Mouse (Mus musculus) cortical plate, adult 2 months (tissue): ENCODE measurements around the gene Surf4. TPM values are rescaled to one million over a fixed set of nuclear protein-coding genes. Genes with fewer than 3 reads are reported as not detected.
A peak's percentile ranks its signal among the peaks of the same experiment; 100 is the strongest.

Source experiments
- H3K27ac ChIP-seq: fragments of 200-500 bp; 2 replicates; pipeline ENCODE4 v1.5.1; 2012; ENCODE audit warnings: low read length, control low read depth, inconsistent platforms; ENCODE audit not compliant: insufficient read depth
- H3K4me1 ChIP-seq: fragments of 200-500 bp; 2 replicates; pipeline ENCODE4 v1.6.1; 2011; ENCODE audit warnings: low read length; ENCODE audit not compliant: control insufficient read depth, insufficient read depth
- H3K4me3 ChIP-seq: fragments of 200-500 bp; 2 replicates; pipeline ENCODE4 v1.5.1; 2011; ENCODE audit warnings: mild to moderate bottlenecking, low read length, control low read depth; ENCODE audit not compliant: insufficient read depth
- CTCF ChIP-seq: fragments of 200-500 bp; IDR thresholded peaks from 2 replicates; pipeline ENCODE4 v1.5.1; 2011; ENCODE audit warnings: mild to moderate bottlenecking, control low read depth, low read length; ENCODE audit not compliant: insufficient read depth; ENCODE audit errors: extremely low read depth
- POLR2A ChIP-seq: fragments of 200-500 bp; IDR thresholded peaks from 2 replicates; pipeline ENCODE4 v1.6.1; 2011; ENCODE audit warnings: mild to moderate bottlenecking, low read length, control low read depth; ENCODE audit not compliant: insufficient read depth; ENCODE audit errors: extremely low read depth
- polyA plus RNA-seq: library from polyadenylated mRNA; depleted of rRNA; stranded (reverse); fragments of >200 nt; gene quantifications from 2 replicates; pipeline ENCODE4 v1.2.3, GENCODE M21; 2012

Surf4 gene
- polyA plus RNA-seq, 1 experiment: 58.4 TPM

DNA sequence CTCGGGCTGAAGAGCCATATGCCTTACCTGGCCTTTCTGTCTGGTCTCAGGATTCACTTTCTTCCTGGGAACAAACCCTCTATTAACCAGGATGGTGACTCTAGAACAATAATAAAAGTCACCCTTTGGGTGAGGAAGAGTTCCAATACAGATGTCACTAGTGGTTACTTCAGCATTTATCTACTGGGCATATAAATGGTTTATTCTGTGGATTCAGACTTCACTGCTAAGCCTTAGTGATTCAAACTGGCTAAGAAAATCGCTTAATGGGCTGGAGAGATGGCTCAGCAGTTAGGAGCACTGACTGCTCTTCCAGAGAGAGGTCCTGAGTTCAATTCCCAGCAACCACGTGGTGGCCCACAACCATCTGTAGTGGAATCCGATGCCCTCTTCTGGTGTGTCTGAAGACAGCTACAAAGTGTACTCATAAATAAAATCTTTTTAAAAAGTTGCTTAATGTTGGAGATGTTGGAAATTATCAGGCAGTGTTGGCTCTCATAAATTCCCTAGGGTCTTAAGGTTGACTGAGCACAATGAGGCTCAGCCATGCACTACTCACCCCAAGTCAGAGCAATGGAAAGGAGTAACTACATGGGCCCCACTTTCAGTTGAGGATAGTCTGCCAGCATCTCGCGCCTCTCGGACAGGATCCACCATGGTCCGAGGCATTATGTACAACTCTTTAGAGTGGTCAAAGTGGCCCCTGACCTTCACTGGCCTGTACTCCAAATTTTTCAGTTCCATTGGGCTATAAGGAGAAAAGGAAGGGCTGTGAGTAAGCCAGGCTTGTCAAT, 19.4 kb downstream of the Surf4 start:
- no peak overlapping the region for H3K4me3 ChIP-seq
- peaks cover 9% of the 10 kb centered on the region for H3K4me1 ChIP-seq
- TF ChIP-seq POLR2A (no peak), CTCF (no peak)
- H3K27ac ChIP-seq: no peak overlapping the region

DNA sequence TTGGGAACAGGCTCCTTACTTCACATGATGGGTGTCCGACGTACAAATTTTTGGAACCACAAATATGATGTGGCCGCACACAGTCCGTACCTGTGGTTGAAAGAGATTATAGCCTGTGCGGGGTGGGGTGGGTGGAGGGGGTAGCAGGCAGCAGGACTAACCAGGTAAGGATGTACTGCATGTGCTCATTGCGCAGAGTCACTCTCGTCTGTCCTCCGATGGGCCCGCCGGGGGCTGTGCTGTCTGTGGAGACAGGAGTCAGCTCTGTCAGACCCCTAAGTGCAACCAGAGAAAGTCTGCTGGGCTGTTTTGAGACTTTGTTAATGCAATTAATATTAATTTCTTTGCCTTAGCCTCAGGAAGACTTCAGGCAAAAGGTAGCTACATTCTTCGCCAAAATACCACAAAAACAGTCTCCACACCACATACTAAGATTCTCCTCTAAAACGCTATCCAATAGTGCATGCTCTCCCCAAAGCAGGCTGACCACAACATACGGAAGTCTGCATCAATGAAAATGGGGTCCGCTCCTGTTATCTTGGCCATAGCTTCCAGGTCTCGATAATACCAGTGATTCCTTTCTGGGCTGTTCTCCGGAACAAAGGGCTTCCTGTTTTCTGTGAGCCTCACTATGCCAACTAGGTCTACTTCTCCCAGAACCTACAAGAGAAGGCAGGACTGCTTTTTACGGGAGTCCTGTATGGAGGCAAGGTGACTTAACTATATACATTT, 20.1 kb downstream of the Surf4 start:
- H3K4me1 ChIP-seq: peaks cover 12% of the 10 kb centered on the region
- no peak for TF ChIP-seq CTCF
- 0 out of 2 replicates have a peak, but pooled peaks have one; percentile 6 for TF ChIP-seq POLR2A

GRCm38 (mm10) chr2:26912253-26912770, 21.4 kb downstream of the Surf4 start:
- no peak for TF ChIP-seq CTCF
- TF ChIP-seq POLR2A: no peak
- Histone ChIP-seq H3K4me3 (no peak overlapping the region; the same call in 1 of the 2 replicates), H3K4me1 (peaks cover 6% of the 10 kb centered on the region), H3K27ac (no peak overlapping the region)

More for the DNA sequence above, 20.1 kb downstream of the Surf4 start:
- H3K27ac ChIP-seq: no peak overlapping the region
- no peak overlapping the region for H3K4me3 ChIP-seq

DNA sequence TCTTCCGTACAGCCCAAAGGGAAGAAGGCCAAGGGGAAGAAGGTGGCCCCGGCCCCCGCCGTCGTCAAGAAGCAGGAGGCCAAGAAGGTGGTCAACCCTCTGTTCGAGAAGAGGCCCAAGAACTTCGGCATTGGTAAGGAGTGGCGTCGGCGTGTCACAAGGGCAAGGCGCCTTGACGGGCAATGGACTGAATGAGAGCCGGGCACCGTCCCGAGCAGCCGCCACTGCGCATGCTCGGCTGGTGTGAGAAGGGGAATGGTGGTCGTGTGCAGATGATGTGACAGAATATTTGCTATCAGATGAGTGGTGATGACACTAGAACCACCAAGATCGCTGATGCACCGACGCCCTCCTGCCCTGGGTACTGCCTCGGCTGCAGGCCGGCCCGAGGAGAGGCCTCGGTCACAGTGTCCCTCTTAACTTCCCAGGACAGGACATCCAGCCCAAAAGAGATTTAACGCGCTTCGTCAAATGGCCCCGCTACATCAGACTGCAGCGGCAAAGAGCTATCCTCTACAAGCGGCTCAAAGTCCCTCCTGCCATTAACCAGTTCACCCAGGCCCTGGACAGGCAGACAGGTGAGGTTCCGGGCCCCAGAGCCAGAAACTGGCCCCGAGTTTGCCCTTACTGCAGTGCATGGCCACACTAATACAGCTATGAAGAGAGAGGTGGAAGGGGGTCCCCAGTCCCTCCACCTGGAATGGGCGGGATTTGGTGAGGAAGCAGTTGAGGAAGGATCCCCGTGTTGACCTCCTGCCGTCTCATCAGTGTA, 22.5 kb downstream of the Surf4 start:
- Histone ChIP-seq H3K4me3 (peak overlapping the region; percentile 88), H3K27ac (peak overlapping the region; percentile 78), H3K4me1 (peaks cover 4% of the 10 kb centered on the region; the same call in 1 of the 2 replicates)
- TF ChIP-seq POLR2A: peak; percentile 21; the same call in 1 of the 2 replicates
- no peak for TF ChIP-seq CTCF

- H3K4me3 ChIP-seq: peak within 1 kb of the TSS; percentile 88
- peaks cover 4% of the 10 kb centered on the region; the same call in 1 of the 2 replicates for H3K4me1 ChIP-seq
- H3K27ac ChIP-seq: peak within 1 kb of the TSS; percentile 78
- TF ChIP-seq POLR2A: peak; percentile 96
- TF ChIP-seq CTCF: no peak
Observed at GRCm38 (mm10) chr2:26910124-26910993, 23.4 kb downstream of the Surf4 start, which contains the start of the genes Med22 and Rpl7a. Gene Med22, minus strand, starts transcription at chr2:26910677. Gene Rpl7a, plus strand, starts transcription at chr2:26910764.

GRCm38 (mm10) chr2:26909387-26909784, 24.3 kb downstream of the Surf4 start:
- Histone ChIP-seq H3K27ac (no peak overlapping the region), H3K4me1 (peaks cover 4% of the 10 kb centered on the region; the same call in 1 of the 2 replicates), H3K4me3 (peak overlapping the region; percentile 88)
- TF ChIP-seq CTCF (no peak), POLR2A (no peak)

DNA sequence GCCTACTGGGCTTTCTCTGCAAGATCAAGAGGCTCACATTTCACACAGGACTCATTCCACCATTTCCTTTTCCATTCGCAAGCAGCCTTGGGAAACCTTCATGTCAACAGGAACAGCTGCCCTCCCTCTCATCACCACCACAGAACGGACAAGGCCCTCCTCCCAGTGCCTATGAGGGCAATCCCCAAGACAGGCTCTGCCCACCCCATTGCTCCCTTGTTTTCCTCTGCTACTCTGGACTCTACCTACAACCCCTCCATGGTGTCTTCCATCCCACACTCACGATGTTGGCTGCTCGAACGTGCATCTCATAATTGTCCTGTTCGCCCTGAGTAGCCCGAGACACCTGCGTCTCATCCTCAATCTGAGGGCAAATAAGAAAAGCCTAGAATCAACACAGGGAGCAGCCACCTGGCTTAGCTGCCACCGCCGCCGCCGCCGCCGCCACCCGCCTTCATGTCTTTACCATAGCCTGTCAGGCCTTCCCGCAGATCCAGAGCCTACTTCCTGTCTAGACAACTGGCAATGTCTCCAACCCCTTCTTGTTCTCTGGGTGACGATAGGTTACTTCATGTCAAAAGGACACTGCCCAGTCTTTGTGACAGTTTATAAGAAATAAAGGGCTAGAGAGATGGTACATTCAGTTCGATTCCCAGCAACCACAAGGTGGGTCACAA, 24.9 kb downstream of the Surf4 start:
- Histone ChIP-seq H3K4me1 (peaks cover 5% of the 10 kb centered on the region; the same call in 1 of the 2 replicates), H3K27ac (no peak overlapping the region), H3K4me3 (no peak overlapping the region; the same call in 1 of the 2 replicates)
- TF ChIP-seq CTCF: no peak
- no peak for TF ChIP-seq POLR2A

- H3K4me1 ChIP-seq: peaks cover 9% of the 10 kb centered on the region
- H3K4me3 ChIP-seq: no peak overlapping the region
- TF ChIP-seq CTCF (peak; percentile 58), POLR2A (no peak)
- H3K27ac ChIP-seq: no peak overlapping the region
Observed at GRCm38 (mm10) chr2:26907109-26907508, 26.6 kb downstream of the Surf4 start.
